Mouse (Mus musculus): ENCODE results near the gene Padi1.

Padi1 gene

DNA sequence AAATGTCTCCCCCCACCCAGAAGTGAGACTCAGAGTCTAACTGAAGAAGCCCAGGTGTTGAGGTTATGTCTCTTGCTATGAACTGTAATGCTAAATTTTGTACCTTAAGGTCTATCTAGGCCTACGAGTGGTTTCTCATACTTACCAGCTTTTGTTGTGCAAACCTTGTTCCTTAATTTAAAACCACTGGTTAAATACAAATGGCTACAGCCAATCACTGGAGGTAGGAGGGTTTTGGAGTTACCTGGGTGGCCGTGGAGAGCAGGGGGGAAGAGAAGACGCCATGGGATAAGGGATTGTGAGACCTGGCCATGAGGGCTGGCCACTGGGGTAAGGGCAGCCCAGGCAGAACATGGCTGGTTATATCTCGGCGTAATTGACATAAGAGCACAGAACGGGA is 57.3 kb downstream of the Padi1 start:
- DNase-seq (ENCODE audit: inconsistent age in 2 of 2, low spot score in 1 of 2), result no peak

DNA sequence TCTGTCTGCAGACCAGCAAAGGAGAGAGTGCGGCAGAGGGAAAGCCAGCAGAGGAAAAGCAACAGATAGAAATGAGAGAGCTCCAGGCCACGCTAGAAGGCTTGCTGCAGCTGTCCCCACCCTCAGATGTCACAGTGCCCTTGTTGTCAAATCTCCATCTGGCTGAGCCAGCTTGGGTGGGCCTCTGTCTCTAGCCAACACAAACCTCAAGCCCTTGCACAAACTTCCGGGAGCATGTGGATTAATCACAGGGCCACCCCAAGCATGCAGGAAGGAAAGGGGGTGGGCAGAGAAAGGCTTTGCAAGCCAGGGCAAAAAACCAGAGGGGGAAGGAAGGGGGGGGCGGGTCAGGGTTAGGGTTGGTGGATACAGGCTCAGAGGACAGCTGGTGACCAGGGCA is 58.2 kb downstream of the Padi1 start:
- peak in 1 of 2 experiments; percentile 32 for DNase-seq (ENCODE audit: inconsistent age in 2 of 2, low spot score in 1 of 2)

GRCm38 (mm10) chr4:140785217-140785616 is 60.4 kb downstream of the Padi1 start:
- no peak for DNase-seq (ENCODE audit: inconsistent age in 2 of 2, low spot score in 1 of 2)

DNA sequence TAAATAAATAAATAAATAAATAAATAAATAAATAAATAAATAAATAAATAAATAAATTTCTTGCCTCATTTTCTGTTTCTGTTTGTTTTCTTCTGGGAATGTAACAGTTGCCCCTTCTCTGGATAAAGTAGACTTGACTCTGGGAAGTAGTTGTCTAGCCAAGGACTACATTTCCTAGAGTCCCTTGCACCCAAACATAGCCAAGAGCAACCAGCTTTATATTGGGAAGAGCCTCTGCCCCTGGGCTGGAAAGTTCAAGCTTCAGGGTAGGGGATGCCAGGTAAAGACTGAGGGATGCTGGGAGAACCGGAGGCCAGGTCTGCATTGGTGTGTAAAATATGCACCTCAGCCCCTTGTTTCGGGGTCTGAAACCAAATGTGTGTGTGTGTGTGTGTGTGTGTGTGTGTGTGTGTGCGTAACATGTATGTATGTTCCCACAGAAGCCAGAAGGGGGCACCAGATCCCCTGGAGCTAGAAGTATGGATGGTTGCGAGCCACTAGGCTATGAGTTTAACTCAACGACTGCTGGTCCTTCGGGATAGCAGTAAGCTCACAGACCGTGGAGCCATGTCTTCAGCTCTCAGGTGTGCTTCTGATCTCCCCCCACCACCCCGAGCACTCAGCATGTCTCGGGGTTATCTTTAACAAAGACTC is 61.2 kb downstream of the Padi1 start:
- DNase-seq (ENCODE audit: inconsistent age in 2 of 2, low spot score in 1 of 2), result no peak

DNA sequence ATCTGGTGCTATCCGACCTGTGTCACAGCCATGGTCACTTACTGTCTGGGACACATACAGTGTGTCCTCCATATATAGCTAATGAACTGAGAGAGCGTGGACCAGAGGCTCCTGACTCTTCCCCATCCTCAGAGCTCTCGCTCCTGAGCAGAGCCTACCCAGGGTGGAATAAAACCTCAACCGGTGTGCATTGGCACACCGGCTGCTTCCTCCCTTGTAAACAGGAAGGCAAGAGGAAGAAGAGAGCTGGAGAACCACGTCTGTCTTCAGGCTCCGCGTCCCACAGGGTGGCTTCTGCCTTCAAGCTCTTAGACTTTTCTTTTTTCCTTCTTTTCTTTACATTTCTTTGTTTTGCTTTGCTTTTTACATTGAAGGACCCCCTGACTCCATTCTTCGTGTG is 62.8 kb downstream of the Padi1 start:
- DNase-seq (ENCODE audit: inconsistent age in 2 of 2, low spot score in 1 of 2), result no peak

GRCm38 (mm10) chr4:140780507-140780906 is 65.1 kb downstream of the Padi1 start:
- no peak for DNase-seq (ENCODE audit: inconsistent age in 2 of 2, low spot score in 1 of 2)

DNA sequence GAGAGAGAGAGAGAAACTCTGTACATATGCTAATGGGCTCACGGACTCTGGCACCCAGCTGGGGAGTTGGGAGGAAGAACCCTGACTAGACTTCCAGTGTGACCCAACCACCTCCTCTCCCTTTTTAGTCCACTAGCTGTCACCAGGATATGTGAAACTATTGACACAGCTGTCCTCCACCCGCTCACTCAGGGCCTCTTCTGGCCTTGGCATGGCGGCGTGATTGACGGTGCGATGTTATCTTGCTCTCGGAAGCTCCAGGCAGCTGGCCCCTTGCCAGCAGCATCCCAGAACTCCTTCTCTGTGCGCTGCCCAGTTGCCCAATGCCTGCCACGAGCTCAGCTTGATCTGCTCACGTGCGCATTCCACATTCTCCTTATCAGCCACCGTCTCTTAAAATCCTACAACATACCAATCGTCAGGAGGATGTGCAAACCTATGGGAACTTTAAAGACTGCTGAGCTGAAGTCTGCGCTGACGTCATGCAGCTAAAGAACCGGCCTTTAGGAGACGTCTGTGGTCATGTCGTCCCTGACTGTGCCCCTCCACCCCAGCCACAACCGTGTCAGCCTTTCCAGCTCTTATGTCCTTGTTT is 65.7 kb downstream of the Padi1 start:
- DNase-seq (ENCODE audit: inconsistent age in 2 of 2, low spot score in 1 of 2), result peak; percentile 80 to 89

DNA sequence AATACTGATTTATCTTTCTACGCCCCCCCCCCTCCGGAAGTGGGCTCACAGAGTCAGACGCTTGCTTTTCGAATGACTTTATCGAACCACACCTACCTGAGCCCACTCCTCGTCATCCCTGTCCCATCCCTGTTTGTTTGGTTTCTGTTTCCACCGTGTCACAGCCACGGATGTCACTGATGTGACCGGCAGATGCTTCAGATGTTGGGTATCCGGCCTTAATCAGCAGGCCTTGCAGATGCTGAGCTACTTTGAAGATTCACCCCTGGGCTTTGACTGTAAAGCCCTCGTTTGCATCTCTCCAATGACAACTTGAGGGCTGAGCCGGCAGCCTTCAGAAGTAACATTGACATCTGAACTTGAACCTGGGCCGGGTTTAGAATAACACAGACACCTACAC is 69.0 kb downstream of the Padi1 start:
- DNase-seq (ENCODE audit: inconsistent age in 2 of 2, low spot score in 1 of 2), result no peak

- DNase-seq (ENCODE audit: inconsistent age in 2 of 2, low spot score in 1 of 2), result no peak
These were observed 69.7 kb downstream of the Padi1 start for GRCm38 (mm10) chr4:140775876-140776275.

GRCm38 (mm10) chr4:140774893-140775292 is 70.7 kb downstream of the Padi1 start:
- DNase-seq (ENCODE audit: inconsistent age in 2 of 2, low spot score in 1 of 2), result no peak

DNA sequence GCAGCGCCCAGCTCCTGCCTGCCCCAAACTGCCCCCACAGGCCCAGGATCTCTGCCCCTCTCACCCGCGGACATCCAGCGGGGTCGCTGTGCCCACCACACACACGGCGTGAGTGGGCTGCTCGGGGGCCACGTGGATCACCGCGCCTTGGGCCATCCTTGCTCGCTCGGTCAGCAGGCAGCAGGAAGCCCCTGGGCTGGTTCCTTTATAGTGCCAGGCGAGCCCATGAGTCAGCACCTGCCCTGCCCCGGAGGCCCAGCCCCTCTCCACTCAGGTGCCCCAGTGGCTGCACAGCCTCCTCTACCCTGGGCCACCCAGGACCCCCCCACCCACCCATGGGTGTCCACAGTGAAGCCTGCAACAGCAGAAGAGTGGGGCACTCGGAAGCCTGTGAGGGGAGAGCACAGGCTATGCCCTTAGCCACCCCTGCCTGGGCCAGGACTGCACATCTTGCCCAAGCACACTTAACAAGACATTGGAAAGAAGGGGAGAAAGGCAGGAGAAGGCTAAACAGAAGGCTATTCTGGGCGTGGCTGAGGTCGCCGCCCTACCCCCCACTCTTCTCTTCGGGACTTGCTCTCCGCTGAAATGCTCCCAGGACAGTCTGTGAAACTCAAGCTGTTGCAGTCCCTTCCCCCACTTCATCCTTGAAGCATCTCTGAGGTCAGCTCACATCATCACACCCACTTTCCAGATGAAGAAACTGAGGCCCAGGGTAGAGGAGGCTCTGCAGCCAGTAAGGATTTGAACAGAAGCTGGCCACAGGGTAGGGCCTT is 71.4 kb downstream of the Padi1 start, which contains the start of gene Padi4:
Gene Padi4 (minus strand): TSS at position 212 of the 776 bp plus-strand sequence.
- DNase-seq (ENCODE audit: inconsistent age in 2 of 2, low spot score in 1 of 2), result no peak

GRCm38 (mm10) chr4:140771091-140771490 is 74.5 kb downstream of the Padi1 start:
- no peak for DNase-seq (ENCODE audit: inconsistent age in 2 of 2, low spot score in 1 of 2)

DNA sequence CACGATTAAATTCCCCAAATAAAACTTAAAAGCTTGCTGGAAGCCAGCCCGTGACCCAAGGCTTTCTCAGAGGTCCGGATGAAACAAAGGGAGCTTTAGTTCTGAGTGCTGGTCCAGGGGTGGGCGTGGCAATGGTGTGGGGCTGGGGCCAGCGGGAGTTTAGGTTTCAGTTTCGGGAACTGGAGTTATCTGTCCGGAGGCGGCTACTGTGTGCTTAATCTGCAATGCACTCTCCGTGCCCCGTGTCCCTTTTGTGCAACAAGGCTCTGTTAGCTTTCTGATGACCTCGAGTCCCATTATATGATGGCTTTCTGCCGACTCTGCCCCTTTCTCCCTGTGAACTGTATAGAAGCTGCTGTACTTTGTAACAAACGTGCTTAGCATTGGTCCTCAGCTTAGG is 75.1 kb downstream of the Padi1 start:
- peak; percentile 55 to 67 for DNase-seq (ENCODE audit: inconsistent age in 2 of 2, low spot score in 1 of 2)

DNA sequence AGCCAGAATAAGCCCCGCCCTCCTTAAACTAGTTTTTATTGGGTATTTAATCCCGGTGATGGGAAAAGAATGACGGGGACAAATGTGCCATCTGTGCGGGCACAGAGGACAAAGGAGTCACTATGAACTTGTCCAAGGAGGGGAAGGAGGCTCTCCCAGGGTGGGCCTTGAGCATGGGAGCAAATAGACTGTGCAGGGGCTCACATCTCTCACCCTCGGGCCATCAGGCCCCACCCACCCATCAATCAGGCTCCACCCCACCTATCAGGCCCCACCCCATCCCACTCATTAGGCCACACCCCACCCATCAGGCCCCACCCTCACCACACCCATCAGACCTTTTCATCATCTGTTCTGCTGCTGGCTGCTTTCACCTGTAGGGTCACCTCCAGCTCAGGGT is 76.6 kb downstream of the Padi1 start:
- no peak for DNase-seq (ENCODE audit: inconsistent age in 2 of 2, low spot score in 1 of 2)

GRCm38 (mm10) chr4:140765936-140766335 is 79.6 kb downstream of the Padi1 start:
- DNase-seq (ENCODE audit: inconsistent age in 2 of 2, low spot score in 1 of 2), result no peak

- peak in 1 of 2 experiments; percentile 74 for DNase-seq (ENCODE audit: inconsistent age in 2 of 2, low spot score in 1 of 2)
These were observed 82.4 kb downstream of the Padi1 start for GRCm38 (mm10) chr4:140763158-140763557.
